Mouse (Mus musculus) hindbrain, embryonic 10.5 days (tissue): Measurements from ENCODE around the gene Vmp1. TPM values are rescaled to one million over a fixed set of nuclear protein-coding genes. Genes with fewer than 3 reads are reported as not detected.

Source experiments
- DNase-seq: peaks from one replicate; pipeline ENCODE4 v3.0.0-alpha.2; 2017; ENCODE audit warnings: low spot score
- H3K27ac ChIP-seq: fragments of 300-500 bp; sonication (generic); 2 replicates; pipeline ENCODE4 v1.5.1; 2016; ENCODE audit warnings: mild to moderate bottlenecking, moderate library complexity
- H3K27me3 ChIP-seq: fragments of 300-500 bp; sonication (generic); 2 replicates; pipeline ENCODE4 v1.6.1; 2016; ENCODE audit warnings: mild to moderate bottlenecking; ENCODE audit not compliant: poor library complexity, insufficient read depth, severe bottlenecking
- H3K36me3 ChIP-seq: fragments of 300-500 bp; sonication (generic); 2 replicates; pipeline ENCODE4 v1.6.1; 2016; ENCODE audit warnings: mild to moderate bottlenecking, moderate library complexity
- H3K4me1 ChIP-seq: fragments of 300-500 bp; sonication (generic); replicated peaks from 2 replicates; pipeline ENCODE4 v1.6.1; 2016; ENCODE audit warnings: mild to moderate bottlenecking
- H3K4me3 ChIP-seq: fragments of 300-500 bp; sonication (generic); 2 replicates; pipeline ENCODE4 v1.5.1; 2016; ENCODE audit warnings: mild to moderate bottlenecking, moderate library complexity
- H3K9me3 ChIP-seq: fragments of 300-500 bp; sonication (generic); 2 replicates; pipeline ENCODE4 v1.6.1; 2016; ENCODE audit warnings: mild to moderate bottlenecking, moderate library complexity
- WGBS: fragments of 180-500 bp; shearing (Covaris S2); methylation state at CpG from one replicate; pipeline ENCODE4 v1.1.7; 2016; 5-methylcytosine and 5-hydroxymethylcytosine counted together
- microRNA counts: library from miRNA; unstranded; fragments of <30 nt; microRNA quantifications from one replicate; lab custom pipeline; 2017
- polyA plus RNA-seq: library from polyadenylated mRNA; unstranded; fragments of >200 nt; fragmentation: Nextera tagmentation; extraction: Ambion mirVana; gene quantifications from 2 replicates; pipeline ENCODE4 v1.2.1, GENCODE M21; 2016

The Vmp1 gene
- polyA plus RNA-seq, 1 experiment from 2014 or later, result 92.8 TPM

- peaks cover 25% of the 10 kb centered on the region for H3K4me1 ChIP-seq
- peaks cover 11% of the 10 kb centered on the region for H3K36me3 ChIP-seq
- H3K27ac ChIP-seq, result no peak overlapping the region
- H3K9me3 ChIP-seq, result no peaks in the 10 kb centered on the region
- H3K4me3 ChIP-seq, result no peak overlapping the region
- no peak for DNase-seq
- WGBS, result 90% methylated on average over 1 of the region's 1 CpGs
- no peaks in the 10 kb centered on the region for H3K27me3 ChIP-seq
Measured at GRCm38 (mm10) chr11:86542851-86543250, 140.8 kb downstream of the Vmp1 start.

DNA sequence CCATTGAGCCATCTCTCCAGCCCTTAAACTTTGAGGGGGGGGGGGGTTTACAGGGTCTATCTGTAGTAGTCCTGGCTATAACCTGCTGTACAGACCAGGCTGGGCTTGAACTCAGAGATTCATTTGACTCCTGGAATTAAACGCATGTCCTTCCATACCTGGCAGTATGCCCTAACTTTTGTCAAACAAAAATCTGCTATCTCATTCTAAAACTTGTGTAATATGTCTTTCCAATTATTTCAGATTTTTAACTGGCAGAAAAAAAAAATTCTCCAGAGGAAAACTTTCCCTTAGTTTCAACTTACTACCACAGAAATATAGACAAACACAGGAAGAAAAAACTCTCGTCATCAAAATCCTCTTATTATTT is 143.2 kb downstream of the Vmp1 start:
- WGBS, result 93% methylated on average over 2 of the region's 2 CpGs
- no peaks in the 10 kb centered on the region for H3K9me3 ChIP-seq
- DNase-seq, result no peak
- H3K4me1 ChIP-seq, result peaks cover 21% of the 10 kb centered on the region
- H3K27me3 ChIP-seq, result no peaks in the 10 kb centered on the region
- H3K27ac ChIP-seq, result no peak overlapping the region
- no peak overlapping the region for H3K4me3 ChIP-seq
- H3K36me3 ChIP-seq, result peaks cover 13% of the 10 kb centered on the region

GRCm38 (mm10) chr11:86539716-86540475 is 143.7 kb downstream of the Vmp1 start:
- 93% methylated on average over 6 of the region's 6 CpGs for WGBS
- no peaks in the 10 kb centered on the region for H3K27me3 ChIP-seq
- no peaks in the 10 kb centered on the region for H3K9me3 ChIP-seq
- H3K27ac ChIP-seq, result no peak overlapping the region
- H3K4me1 ChIP-seq, result peaks cover 18% of the 10 kb centered on the region
- no peak for DNase-seq
- H3K36me3 ChIP-seq, result peaks cover 14% of the 10 kb centered on the region
- no peak overlapping the region for H3K4me3 ChIP-seq

DNA sequence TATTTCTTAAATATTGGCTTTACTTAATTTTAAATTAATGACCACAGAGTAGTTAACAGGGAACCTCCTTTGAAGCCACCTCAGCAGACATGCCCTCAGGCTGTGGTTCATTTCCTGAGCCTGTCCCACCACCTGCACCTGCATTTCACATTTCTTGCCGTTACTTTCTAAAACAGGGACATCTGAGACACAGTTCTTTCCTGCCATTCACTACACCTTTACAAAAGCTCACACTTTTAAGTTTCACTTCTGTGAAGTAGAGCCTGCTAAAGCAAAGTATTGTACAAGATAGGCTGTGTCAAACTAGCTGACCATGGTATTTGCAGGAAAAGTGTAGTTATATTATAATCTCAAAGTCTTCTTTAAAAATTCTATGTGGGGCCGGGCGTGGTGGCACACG is 144.8 kb downstream of the Vmp1 start:
- no peak overlapping the region for H3K27ac ChIP-seq
- WGBS, result 90% methylated on average over 4 of the region's 4 CpGs
- no peak overlapping the region for H3K4me3 ChIP-seq
- H3K36me3 ChIP-seq, result peaks cover 24% of the 10 kb centered on the region
- peaks cover 15% of the 10 kb centered on the region for H3K4me1 ChIP-seq
- no peak for DNase-seq
- no peaks in the 10 kb centered on the region for H3K27me3 ChIP-seq
- H3K9me3 ChIP-seq, result no peaks in the 10 kb centered on the region

GRCm38 (mm10) chr11:86534201-86534910 is 149.3 kb downstream of the Vmp1 start:
- no peaks in the 10 kb centered on the region for H3K9me3 ChIP-seq
- H3K27ac ChIP-seq, result no peak overlapping the region
- WGBS, result 97% methylated on average over 5 of the region's 5 CpGs
- peaks cover 53% of the 10 kb centered on the region for H3K36me3 ChIP-seq
- H3K27me3 ChIP-seq, result no peaks in the 10 kb centered on the region
- no peak for DNase-seq
- H3K4me3 ChIP-seq, result no peak overlapping the region
- no peaks in the 10 kb centered on the region for H3K4me1 ChIP-seq

MicroRNAs encoded within 50 kb of the gene (microRNA counts, 519-probe panel; counts per million panel counts)
- microRNA mmu-miR-21 (lab: Ali Mortazavi, UCI), result 1,255 counts per million, percentile 77 among the panel's probes with 10 or more counts

Other genes with a start within 250 kb of the Vmp1 start
- gene Rnft1, start 199.2 kb downstream of the Vmp1 start, polyA plus RNA-seq, result 19.7 and 25.1 TPM in 2 replicates
- 43.5 and 53.6 TPM in 2 replicates for gene Rps6kb1, start 139.0 kb downstream of the Vmp1 start, polyA plus RNA-seq
- 12.7 and 12.8 TPM in 2 replicates for gene Tubd1, start 138.8 kb downstream of the Vmp1 start, polyA plus RNA-seq
- gene Ptrh2, start 149 bp upstream of the Vmp1 start, polyA plus RNA-seq, result 36.6 and 40.0 TPM in 2 replicates
- gene Cltc, start 73.7 kb upstream of the Vmp1 start, polyA plus RNA-seq, result 138 and 139 TPM in 2 replicates
- 34.1 and 37.8 TPM in 2 replicates for gene Dhx40, start 123.9 kb upstream of the Vmp1 start, polyA plus RNA-seq